Mouse (Mus musculus): ENCODE measurements at regions not wholly inside any gene's neighbourhood (a gene's known extent, or its start where the extent isn't known, plus 50 kb on each side); places are given as distances from the start of the nearest gene placed in this dataset.
A peak's percentile ranks its signal among the peaks of the same experiment; 100 is the strongest.

DNA sequence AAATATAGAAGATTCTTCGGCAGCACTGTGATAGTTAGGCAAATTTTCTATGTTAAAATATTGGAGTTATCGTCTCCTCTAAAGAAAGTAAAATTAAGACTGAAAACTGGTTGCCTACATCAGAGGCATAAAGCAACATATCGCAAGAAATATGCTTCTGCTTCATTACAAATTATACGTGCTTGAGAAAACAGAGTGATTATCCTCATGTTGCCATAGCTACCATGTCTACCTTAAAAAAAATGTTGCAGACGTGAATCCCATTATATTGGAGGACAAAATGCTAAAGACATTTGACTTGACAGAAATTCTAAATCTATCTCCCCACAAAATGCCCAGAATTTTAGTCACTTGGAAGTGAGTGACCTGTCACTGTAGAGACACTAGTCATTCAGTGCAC, 1677.6 kb upstream of the Tenm3 start:
- ATAC-seq (ENCODE audit: low FRiP score) = 0 out of 2 replicates have a peak, but pooled peaks have one; percentile 33
- H3K9me3 ChIP-seq = no peaks in the 10 kb centered on the region

More for the DNA sequence above, 1677.6 kb upstream of the Tenm3 start:
- H3K27ac ChIP-seq = no peak overlapping the region
- no peak overlapping the region for H3K4me2 ChIP-seq
- WGBS = 68% methylated on average over 5 of the region's 5 CpGs
- H3K4me3 ChIP-seq (replicated peaks) = no peak overlapping the region
- H3K27me3 ChIP-seq = no peaks in the 10 kb centered on the region
- no peaks in the 10 kb centered on the region for H3K36me3 ChIP-seq (replicated peaks)
- no peaks in the 10 kb centered on the region for H3K4me1 ChIP-seq
- no peak overlapping the region for H3K9ac ChIP-seq

Data from forebrain, embryonic 12.5 days (tissue).